Mouse (Mus musculus): ENCODE results near the gene Wdr73. TPM values are rescaled to one million over a fixed set of nuclear protein-coding genes. Genes with fewer than 3 reads are reported as not detected.

Wdr73 gene
- polyA plus RNA-seq, 1 experiment from 2014 or later: 16.8 TPM

- no peaks in the 10 kb centered on the region for H3K9me3 ChIP-seq (ENCODE audit: control insufficient read depth, low read length)
- no peak overlapping the region for H3K4me3 ChIP-seq (ENCODE audit: low read depth, low read length)
- 76% methylated on average over 4 of the region's 4 CpGs for WGBS
- H3K27ac ChIP-seq (replicated peaks): no peak overlapping the region
- H3K4me1 ChIP-seq (replicated peaks; ENCODE audit: control insufficient read depth, insufficient read depth): no peaks in the 10 kb centered on the region
- TF ChIP-seq EP300 (optimal IDR thresholded peaks at IDR 0.05) (no peak), CTCF (IDR thresholded peaks at IDR 0.05; ENCODE audit: low read depth) (no peak)
- H3K9ac ChIP-seq (ENCODE audit: low read length): no peak overlapping the region
- no peak for ATAC-seq (ENCODE audit: low FRiP score, low TSS enrichment)
- H3K36me3 ChIP-seq (ENCODE audit: control insufficient read depth, insufficient read depth, low read length): peaks cover 8% of the 10 kb centered on the region; the same call in 1 of the 2 replicates
- no peak for DNase-seq (ENCODE audit: low spot score)
- no peak overlapping the region for H3K4me2 ChIP-seq (replicated peaks; ENCODE audit: low read depth)
- no peaks in the 10 kb centered on the region for H3K27me3 ChIP-seq (ENCODE audit: control insufficient read depth, insufficient read depth, low read length)
Measured at GRCm38 (mm10) chr7:80917916-80918465, 16.9 kb upstream of the Wdr73 start.

- H3K9ac ChIP-seq (ENCODE audit: low read length): no peak overlapping the region
- ATAC-seq (ENCODE audit: low FRiP score, low TSS enrichment) (peak; percentile 53; the same call in 1 of the 2 replicates), DNase-seq (ENCODE audit: low spot score) (no peak)
- no peak overlapping the region for H3K4me3 ChIP-seq (ENCODE audit: low read depth, low read length)
- H3K27me3 ChIP-seq (ENCODE audit: control insufficient read depth, insufficient read depth, low read length): no peaks in the 10 kb centered on the region
- no peaks in the 10 kb centered on the region for H3K9me3 ChIP-seq (ENCODE audit: control insufficient read depth, low read length)
- no peak overlapping the region for H3K4me2 ChIP-seq (replicated peaks; ENCODE audit: low read depth)
- 77% methylated on average over 8 of the region's 8 CpGs for WGBS
- H3K27ac ChIP-seq (replicated peaks): no peak overlapping the region; the same call in 1 of the 2 replicates
- TF ChIP-seq CTCF (IDR thresholded peaks at IDR 0.05; ENCODE audit: low read depth) (no peak), EP300 (optimal IDR thresholded peaks at IDR 0.05) (no peak)
- peaks cover 11% of the 10 kb centered on the region; the same call in 1 of the 2 replicates for H3K36me3 ChIP-seq (ENCODE audit: control insufficient read depth, insufficient read depth, low read length)
- no peaks in the 10 kb centered on the region for H3K4me1 ChIP-seq (replicated peaks; ENCODE audit: control insufficient read depth, insufficient read depth)
Measured at GRCm38 (mm10) chr7:80912496-80912895, 11.4 kb upstream of the Wdr73 start.

- TF ChIP-seq EP300 (optimal IDR thresholded peaks at IDR 0.05) (no peak), CTCF (IDR thresholded peaks at IDR 0.05; ENCODE audit: low read depth) (no peak)
- ATAC-seq (ENCODE audit: low FRiP score, low TSS enrichment): peak; percentile 53; the same call in 1 of the 2 replicates
- H3K4me1 ChIP-seq (replicated peaks; ENCODE audit: control insufficient read depth, insufficient read depth): no peaks in the 10 kb centered on the region
- no peak overlapping the region for H3K4me3 ChIP-seq (ENCODE audit: low read depth, low read length)
- DNase-seq (ENCODE audit: low spot score): no peak
- H3K4me2 ChIP-seq (replicated peaks; ENCODE audit: low read depth): no peak overlapping the region
- H3K27ac ChIP-seq (replicated peaks): no peak overlapping the region
- peaks cover 7% of the 10 kb centered on the region; the same call in 1 of the 2 replicates for H3K36me3 ChIP-seq (ENCODE audit: control insufficient read depth, insufficient read depth, low read length)
- no peak overlapping the region for H3K9ac ChIP-seq (ENCODE audit: low read length)
- no peaks in the 10 kb centered on the region for H3K27me3 ChIP-seq (ENCODE audit: control insufficient read depth, insufficient read depth, low read length)
- no peaks in the 10 kb centered on the region for H3K9me3 ChIP-seq (ENCODE audit: control insufficient read depth, low read length)
- WGBS: 68% methylated on average over 7 of the region's 7 CpGs
Measured at GRCm38 (mm10) chr7:80911053-80911452, 10.0 kb upstream of the Wdr73 start.

- Histone ChIP-seq H3K4me1 (replicated peaks; ENCODE audit: control insufficient read depth, insufficient read depth) (0 out of 2 replicates have a peak, but pooled peaks cover 3% of the 10 kb centered on the region), H3K9ac (ENCODE audit: low read length) (peak within 1 kb of the TSS; percentile 58), H3K36me3 (ENCODE audit: control insufficient read depth, insufficient read depth, low read length) (peaks cover 4% of the 10 kb centered on the region; the same call in 1 of the 2 replicates), H3K27me3 (ENCODE audit: control insufficient read depth, insufficient read depth, low read length) (no peaks in the 10 kb centered on the region), H3K4me3 (ENCODE audit: low read depth, low read length) (peak within 1 kb of the TSS; percentile 43), H3K27ac (replicated peaks) (no peak within 1 kb of the TSS), H3K4me2 (replicated peaks; ENCODE audit: low read depth) (peak within 1 kb of the TSS; percentile 78), H3K9me3 (ENCODE audit: control insufficient read depth, low read length) (no peaks in the 10 kb centered on the region)
- peak; percentile 60; the same call in 1 of the 2 replicates for ATAC-seq (ENCODE audit: low FRiP score, low TSS enrichment)
- TF ChIP-seq CTCF (IDR thresholded peaks at IDR 0.05; ENCODE audit: low read depth) (no peak), EP300 (optimal IDR thresholded peaks at IDR 0.05) (no peak)
- DNase-seq (ENCODE audit: low spot score): peak; percentile 78
- WGBS: 4% methylated on average over 19 of the region's 19 CpGs
Measured at GRCm38 (mm10) chr7:80904921-80905515, 3.9 kb upstream of the Wdr73 start, which contains the start of gene Nmb. TSS of gene Nmb (minus strand) at chr7:80905076.

GRCm38 (mm10) chr7:80903625-80904422, 2.8 kb upstream of the Wdr73 start:
- no peak overlapping the region for H3K4me2 ChIP-seq (replicated peaks; ENCODE audit: low read depth)
- 0 out of 2 replicates have a peak, but pooled peaks cover 3% of the 10 kb centered on the region for H3K4me1 ChIP-seq (replicated peaks; ENCODE audit: control insufficient read depth, insufficient read depth)
- no peak for TF ChIP-seq CTCF (IDR thresholded peaks at IDR 0.05; ENCODE audit: low read depth)
- TF ChIP-seq EP300 (optimal IDR thresholded peaks at IDR 0.05): no peak

More at GRCm38 (mm10) chr7:80903625-80904422, 2.8 kb upstream of the Wdr73 start:
- Histone ChIP-seq H3K27ac (replicated peaks) (no peak overlapping the region), H3K9ac (ENCODE audit: low read length) (no peak overlapping the region), H3K4me3 (ENCODE audit: low read depth, low read length) (no peak overlapping the region), H3K9me3 (ENCODE audit: control insufficient read depth, low read length) (no peaks in the 10 kb centered on the region), H3K36me3 (ENCODE audit: control insufficient read depth, insufficient read depth, low read length) (peaks cover 4% of the 10 kb centered on the region; the same call in 1 of the 2 replicates), H3K27me3 (ENCODE audit: control insufficient read depth, insufficient read depth, low read length) (no peaks in the 10 kb centered on the region)
- ATAC-seq (ENCODE audit: low FRiP score, low TSS enrichment): no peak
- WGBS: 89% methylated on average over 11 of the region's 11 CpGs
- DNase-seq (ENCODE audit: low spot score): no peak

All from stomach, postnatal 0 days (tissue).